Mouse (Mus musculus) left cerebral cortex, postnatal 4 days (tissue): ENCODE measurements at regions not wholly inside any gene's neighbourhood (a gene's known extent, or its start where the extent isn't known, plus 50 kb on each side); places are given as distances from the start of the nearest gene placed in this dataset.
A peak's percentile ranks its signal among the peaks of the same experiment; 100 is the strongest.

ENCODE experiments used
- DNase-seq: peaks from one replicate; pipeline ENCODE4 v3.0.0-alpha.2; 2022
- intact Hi-C: fragments of 180-260 bp; cut with DNase I; formaldehyde crosslinking; loops from one replicate; pipeline ENCODE4 v1.15.1; 2025

DNA sequence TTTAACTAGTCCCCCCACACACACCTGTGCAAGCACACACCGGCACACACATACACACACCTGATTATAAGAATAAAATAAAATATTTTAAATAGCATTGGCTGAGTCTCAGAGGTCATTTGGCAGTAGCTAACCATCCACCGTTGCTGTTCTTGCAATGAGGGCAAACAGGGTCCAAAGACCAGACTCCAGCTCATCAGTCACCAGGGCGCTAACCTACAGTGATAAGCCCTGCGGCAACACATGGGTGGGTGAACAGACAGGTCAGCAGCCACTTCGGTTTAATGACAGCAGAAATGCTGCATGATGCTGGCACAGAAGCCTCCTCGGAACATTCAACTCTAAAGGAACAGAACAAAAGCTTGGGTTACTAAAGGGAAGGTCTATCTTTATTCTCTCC is 54.9 kb downstream of the Tas2r134 start:
- DNase-seq: no peak
- intact Hi-C loops: no loop called here

DNA sequence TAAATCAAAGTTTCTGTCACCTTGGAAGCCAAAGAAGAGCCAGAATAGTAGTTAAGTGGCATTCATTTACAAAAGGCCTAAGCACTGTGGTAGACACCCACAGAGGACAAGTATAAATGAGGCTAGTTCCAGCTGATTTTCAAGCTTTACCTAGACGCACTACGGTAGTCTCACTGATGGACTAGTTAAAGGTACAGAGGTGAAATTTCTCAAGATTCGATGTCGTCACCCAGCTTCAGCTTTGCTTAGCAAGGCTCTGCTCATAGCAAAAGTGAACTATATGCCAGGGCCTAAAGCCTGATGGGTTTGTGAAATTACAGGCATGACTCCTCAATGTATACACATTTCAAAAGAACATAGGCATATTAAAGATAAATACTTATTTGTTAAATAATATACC is 55.4 kb downstream of the Tas2r134 start:
- no peak for DNase-seq
- intact Hi-C loops: no loop called here

DNA sequence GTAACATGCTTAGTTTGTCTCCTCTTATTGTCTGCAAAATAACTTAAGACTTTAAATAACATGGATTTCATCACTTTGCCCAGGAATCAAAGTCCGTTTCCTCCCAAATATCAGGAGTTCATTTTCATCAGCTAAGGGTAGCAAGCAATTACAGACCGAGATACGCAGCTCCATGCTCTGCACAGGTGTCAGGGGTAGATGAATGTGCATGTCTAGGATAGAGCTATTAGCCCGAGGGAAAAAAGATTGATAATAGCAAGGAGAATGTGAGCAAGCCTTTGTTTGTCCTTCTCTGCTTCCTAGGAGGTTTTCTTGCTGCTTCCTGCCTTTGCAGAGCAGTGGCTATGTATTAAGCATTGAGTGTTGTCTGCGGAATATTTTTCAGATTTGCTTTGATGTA is 77.8 kb downstream of the Tas2r134 start:
- intact Hi-C loops: no loop called here
- DNase-seq: no peak

DNA sequence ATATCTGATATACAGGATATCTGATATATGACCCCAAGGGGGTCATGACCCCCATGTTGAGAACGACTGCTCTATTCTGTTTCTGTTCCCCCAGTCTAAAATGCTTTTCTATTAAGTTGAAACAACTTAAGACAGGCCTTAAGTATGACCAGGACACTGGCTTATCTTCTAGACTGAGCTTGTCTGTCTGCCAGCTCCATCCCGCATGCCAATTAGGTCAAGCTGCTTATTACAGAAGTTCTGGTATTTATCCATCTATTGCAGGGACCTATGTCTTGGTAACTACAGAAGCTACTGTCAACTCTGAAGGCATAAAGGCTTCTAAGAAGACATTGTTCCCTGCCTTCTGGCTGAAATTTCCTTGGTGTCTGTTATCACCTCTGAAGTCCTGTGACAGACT is 81.4 kb downstream of the Tas2r134 start:
- intact Hi-C loops: no loop called here
- no peak for DNase-seq

DNA sequence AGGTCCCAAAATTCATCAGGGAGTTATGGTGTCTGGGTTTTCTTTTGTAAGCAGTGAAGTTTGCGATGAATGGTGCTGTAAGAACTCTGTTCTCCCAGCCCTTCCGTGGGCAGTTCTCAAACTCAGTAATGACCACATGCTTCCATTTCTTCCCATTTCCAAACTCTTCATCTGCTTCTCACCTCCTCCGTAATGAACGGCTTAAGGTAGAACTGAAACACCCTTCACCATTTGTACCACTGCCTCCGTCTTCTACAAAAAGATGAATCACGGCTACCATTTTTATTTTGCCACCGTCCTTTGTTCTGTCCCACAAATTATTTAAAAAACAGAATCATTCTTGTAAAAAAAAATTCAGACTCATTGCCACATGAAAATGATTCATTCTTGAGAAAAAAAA is 85.3 kb downstream of the Tas2r134 start:
- intact Hi-C loops: no loop called here
- DNase-seq: no peak

DNA sequence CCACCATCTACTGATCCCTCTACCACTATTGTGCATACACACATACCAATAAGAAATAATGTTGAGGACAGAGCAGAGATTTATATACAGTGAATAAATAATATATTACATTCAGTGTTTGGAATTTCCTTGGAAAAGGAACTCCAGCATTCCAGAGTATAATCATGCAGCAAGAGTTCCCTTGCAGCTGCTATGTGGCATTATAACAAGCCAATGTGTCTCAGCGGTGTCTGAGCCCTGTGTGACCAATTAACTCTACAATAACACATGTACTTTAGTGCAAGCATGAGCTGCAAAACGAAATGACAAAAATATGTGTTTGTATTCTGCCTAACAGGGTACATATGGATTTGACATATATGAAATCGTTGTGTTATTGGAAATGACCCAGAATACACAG is 103.5 kb downstream of the Tas2r134 start:
- intact Hi-C loops: no loop called here
- DNase-seq: no peak

DNA sequence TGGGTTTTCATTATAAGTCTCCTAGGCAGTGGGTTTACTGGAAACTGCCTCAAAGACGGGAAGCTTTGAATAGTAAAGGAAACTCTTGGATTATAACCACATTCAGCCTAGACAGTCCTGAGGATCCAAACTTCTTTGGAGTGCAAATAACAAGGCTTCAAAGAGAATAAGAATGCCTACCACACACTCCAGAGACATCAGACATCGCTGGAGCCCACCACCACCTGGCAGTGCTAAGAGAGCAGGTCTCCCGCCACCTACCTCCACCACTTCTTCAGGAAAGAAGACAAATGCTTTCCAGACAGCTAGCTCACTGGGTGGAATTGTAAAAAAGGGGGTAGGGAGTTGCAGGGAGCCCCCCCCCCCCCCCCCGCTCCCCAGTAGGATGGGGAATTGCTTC is 104.4 kb downstream of the Tas2r134 start:
- intact Hi-C loops: no loop called here
- no peak for DNase-seq

DNA sequence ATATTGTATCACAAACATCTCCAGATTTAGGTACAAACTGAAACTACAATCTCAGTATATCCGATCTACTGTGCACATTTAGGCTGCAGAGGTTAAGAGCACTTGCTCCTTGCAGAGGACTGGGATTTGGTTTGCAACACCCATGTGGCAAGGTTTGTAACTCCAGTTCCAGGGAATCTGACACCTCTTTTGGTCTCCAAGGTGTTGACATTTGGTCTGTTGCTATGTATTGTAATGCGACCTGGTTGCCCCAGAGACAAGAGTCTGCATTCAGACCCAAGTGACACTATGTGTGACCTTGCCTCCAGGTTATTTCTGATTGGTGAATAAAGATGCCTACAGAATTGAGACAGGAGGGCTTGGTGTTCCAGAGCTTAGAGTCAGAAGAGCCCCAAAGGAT is 105.0 kb downstream of the Tas2r134 start:
- intact Hi-C loops: no loop called here
- DNase-seq: no peak

DNA sequence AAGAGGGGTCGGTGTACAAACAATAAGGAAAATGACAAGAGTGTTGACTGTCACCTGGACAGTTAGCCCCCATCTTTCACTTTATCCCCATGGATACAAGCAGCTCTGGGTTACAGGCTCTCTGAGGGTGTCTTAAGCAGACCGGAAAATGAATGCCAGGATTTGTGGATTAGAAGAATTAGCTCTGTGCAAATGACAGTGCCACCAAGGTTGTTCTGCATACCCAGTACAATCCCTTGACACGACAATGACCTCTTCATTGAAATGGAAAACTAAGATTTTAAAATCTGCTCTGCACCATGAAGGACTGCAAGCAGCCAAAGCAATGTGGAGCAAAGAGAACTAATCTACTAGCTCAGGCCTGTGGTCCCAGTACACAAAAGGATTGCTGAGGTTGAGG is 105.9 kb downstream of the Tas2r134 start:
- DNase-seq: no peak
- intact Hi-C loops: no loop called here

DNA sequence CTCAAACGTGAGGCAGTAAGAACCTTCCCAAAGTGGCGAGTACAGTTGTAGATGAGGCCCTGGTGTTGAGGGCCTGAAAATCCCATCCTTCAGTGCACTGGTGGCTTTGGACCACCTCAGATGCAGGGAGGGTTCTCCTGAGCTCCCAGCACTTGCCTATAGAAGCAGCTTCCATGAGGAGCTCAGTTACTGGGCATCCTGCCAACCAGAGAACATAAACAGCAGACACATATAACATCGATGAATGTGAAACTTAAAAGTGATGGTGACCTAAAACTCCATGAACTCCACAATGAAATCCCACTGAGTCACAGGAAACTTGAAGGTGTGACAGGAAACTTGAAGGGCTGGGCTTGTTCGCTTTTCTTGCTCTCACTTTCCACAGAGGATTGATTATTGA is 109.1 kb downstream of the Tas2r134 start:
- intact Hi-C loops: no loop called here
- DNase-seq: no peak

DNA sequence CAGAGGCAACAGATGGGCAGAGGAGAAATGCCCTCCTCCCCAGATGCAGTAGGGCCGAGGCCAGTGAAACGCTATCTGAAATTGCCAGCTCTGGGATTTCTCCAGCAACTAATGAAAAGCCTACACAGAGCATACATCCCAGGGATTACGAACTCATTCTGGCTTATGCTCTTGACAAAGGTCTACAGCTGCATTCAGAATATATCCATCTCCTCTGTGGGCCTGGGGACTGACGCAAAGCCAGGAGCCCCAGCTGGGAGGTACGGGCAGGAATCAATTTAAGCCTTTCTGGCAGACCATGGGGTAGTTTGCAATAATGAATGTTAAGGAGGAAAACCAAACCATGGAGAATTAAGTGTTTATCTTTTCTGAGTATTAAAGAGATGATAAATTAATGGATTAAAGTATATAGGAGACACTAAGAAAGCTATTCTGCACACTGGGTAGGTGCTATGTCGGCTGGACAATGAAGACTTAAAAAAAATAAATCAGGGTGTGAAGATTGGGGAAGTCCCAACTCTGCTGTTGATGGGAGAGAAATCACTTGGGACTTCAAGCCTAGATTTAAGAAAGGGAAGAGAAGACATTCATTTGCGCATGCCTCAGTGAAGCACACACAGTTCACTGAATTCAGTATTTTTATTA is 120.5 kb downstream of the Tas2r134 start:
- intact Hi-C loops: no loop called here
- peak; percentile 48 for DNase-seq

DNA sequence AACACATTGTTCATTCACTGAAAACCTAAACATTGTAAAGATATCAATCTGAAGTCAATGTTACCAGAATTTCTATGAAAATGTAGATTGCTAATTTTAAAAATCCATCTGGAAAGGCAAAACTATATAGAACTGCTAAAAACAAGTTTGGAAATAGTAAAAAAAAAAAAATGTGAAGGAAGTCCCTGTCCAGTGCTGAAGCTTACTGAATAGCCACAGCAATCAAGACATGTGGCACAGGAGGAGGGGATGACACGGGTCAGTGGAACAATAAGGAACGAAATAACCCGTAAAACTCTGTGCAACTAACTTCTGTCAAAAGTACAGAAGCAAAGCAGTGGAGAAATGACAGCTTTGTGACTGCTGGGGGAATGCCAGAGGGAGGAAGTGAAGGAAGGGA is 121.9 kb downstream of the Tas2r134 start:
- intact Hi-C loops: no loop called here
- no peak for DNase-seq

DNA sequence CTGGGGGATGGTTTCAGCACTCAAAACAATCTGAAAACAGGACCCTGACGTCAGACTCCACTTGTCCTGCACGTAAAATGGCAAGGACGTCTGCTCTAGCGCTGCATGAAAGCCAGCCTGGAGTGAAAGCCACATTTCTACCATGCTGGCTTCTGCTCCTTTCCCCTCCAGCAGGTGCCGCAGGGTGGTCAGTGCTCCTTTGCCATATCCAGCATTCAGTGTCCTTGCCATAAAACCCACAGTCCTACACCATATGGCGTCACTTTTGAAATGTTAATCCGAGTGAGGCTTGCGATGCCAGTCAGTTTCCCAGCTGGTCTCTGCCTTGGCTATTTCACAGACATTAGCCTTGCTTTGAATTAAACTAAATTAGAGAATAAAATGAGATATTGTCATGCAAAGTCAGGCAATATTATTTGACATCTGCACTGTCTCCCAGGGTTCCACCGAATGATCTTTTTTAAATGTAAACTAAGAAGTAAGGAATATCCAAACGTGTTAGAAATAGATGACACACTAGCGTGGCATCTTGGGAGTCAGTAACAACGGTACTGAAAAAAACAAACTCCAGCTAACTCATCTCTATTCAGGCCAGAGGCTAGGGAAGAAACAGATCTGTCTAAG is 125.7 kb downstream of the Tas2r134 start:
- intact Hi-C loops: no loop called here
- DNase-seq: peak; percentile 78

DNA sequence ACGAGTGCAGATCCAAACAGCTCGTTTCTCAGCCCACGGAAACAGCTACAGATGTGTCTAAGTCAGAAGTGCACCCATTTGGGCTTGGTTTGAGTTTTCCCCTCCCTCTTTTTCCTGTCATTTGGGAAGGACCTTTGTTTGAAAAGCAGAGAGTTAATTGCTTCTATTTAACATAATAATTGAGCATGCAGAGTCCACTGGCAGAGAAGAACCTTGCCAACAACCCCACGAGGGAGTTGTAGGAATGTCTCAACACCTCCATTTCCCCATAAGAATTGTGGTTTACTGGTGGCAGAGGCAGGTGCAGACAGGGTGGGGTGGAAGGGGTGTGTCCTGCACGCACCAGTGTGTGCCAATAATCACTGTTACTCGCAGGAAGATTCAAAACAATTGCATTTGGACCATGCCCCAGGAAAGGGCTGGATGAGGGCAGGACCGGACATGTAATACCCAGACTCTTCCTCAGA is 126.3 kb downstream of the Tas2r134 start:
- DNase-seq: peak; percentile 20
- intact Hi-C loops: no loop called here

DNA sequence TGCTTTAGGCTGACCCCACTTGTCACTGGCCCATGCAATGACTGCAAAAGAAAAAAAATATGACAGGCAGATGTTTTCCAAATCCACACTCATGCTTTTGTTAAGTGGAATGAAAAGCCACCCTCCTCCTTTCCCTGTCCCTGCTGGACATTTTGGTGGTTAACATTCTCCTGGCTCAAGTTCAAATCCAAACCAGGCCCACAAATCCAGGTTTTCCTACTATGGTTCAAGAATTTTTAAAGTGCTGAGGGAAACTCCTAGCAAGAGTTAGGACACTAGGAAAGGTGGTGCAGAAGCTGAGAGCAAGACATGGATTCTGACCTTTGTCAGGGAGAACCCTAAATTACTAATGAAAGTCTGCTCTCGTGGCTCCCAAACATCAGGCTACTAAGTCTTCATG is 130.1 kb downstream of the Tas2r134 start:
- DNase-seq: no peak
- intact Hi-C loops: no loop called here

DNA sequence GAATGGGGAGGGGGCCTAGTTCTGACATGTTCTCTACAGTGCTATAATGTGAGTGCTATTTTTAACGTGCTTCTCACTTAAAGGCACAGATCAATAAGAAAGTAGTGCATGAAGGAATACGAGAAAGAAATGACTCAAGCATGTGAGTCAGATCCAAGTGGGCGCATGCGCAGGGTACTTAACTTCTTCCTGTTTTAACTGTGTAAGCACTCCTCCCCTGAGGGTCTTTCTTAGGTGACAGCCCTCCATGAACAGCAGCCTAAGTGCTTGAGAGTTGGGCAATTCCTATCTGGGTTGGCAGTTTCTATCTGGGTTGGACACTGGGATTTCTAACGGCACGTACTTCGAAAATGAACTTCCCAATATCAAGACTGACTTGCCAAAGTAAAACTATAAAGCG is 130.8 kb downstream of the Tas2r134 start:
- intact Hi-C loops: no loop called here
- no peak for DNase-seq

DNA sequence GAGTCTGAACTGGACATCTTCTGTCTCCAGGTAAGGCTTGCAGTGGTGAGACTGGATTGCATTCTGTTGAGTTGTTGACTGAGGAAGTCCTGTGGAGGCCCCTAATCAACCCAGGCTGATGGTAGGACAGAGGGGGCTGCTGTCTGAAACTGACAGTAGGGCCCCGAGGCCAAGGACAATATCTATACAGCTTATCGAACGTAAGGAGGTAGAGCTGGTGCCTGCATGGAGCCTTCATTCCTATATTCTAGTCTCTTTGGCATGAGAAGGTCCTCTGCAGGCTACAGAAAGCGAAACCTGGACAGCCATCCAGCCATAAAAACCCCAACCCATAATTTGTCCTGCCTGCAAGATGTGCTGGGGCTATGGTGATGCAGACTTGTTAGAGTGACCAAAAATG is 135.6 kb downstream of the Tas2r134 start:
- DNase-seq: no peak

DNA sequence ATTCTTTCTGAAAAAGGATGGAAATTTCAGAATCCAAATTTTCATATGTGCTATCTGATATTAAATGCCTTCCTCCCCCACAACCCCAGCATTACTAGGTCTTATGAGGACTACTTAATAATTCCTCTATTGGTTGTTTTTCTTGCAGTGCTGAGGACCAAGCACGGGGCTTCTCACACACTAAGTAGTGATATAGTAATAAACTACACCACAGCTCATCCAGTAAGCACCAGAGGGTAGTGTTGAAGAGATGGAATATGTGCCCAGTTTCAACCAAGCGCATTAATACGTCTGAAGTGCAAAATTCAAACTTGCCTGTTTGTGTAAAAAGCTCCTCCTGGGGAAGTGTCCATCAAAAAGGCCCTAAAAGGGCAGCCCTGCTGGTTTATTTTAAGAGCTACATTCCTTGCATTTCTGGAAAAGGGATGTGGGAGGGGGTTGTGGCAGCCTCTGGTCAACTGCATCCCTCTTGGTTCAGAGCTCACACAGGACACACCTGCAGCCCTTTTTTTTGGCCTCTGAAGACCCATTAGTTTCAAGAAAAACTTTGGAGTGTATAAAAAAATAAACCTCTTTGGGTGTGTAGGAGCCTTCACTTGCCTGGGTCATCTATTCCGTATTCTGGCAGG is 140.3 kb downstream of the Tas2r134 start:
- intact Hi-C loops: no loop called here
- no peak for DNase-seq

More for the DNA sequence above, 135.6 kb downstream of the Tas2r134 start:
- intact Hi-C loops: no loop called here

DNA sequence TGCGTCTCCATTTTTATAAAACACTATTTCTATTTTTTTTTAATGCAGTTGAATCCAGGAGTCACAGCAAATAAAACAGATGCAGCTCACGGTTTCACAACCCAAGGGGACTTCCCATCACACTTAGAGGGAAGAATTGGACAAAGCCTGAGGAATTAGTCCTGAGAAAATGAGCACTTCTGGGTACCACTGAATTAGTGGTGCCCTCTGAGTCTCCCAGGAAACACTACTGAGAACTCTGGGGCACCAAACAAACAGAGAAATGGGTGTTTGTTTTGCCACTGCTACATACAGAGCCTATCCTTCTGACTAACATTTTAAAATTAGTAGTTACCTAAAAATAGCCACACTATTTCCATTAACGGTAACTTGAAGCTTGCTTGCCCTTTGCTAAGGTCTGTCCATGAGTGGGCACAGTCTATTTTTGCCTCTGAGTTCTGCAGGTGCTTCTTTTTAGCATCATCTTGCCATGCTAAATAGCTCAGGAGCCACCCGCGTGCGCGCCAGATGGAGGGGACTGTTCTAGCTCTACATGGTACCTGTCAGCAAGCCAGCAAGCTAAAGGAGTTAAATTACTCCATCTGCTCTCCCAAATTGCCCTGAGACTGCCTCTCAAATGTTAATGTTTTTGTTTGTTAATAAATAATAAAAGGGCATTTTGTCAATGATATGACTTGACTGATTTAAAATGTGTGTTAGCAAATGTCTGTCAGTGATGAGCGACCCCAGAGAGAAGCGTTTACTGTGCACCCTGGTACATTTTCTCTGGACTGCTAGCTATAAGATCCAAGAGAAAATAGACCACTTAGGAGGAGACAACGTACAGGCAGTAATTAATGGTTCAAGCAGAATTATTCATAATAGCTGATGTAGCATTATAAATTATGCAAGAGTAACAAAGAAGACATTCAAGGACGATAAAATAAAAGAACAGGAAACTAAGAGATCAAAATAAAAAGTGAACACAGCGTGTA is 141.3 kb downstream of the Tas2r134 start:
- intact Hi-C loops: no loop called here
- peak; percentile 93 for DNase-seq

DNA sequence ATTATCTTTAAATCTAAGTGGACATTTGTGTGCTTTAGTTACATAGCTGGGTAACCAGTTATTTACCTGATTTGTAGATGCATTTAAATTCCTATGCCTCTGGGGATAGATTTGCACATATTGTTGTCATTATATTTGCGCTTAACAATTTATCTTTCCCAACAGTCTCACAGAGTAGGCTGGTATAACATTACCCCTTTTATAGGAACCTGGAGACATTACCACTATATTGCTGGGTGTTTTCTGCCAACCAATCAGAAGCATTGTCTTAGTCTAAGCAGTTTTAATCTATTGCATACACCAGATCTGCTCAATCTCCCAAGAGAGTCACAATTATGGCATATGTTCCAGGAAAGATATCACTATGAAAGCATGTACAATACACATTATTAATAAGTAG is 149.8 kb downstream of the Rbm43 start:
- no peak for DNase-seq
- intact Hi-C loops: no loop called here

DNA sequence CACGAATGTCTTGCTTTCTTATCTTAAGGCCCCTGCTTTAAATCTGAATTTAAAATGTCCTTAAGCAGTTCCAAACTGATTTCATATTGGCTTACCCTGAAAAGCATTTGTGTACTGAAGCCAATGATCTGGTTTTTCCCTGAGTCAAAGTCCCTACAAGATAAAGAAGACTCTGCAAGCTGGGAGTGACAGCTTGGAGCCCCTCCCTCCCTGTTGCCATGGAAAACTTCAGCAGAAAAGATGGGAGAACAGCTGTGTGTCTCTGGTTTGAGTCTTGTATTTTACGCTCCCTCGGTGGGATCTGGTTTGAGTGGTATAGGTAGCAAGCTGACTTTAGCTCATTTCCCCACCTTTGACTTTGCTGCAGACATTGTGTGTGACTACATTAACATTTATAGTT is 146.1 kb downstream of the Rbm43 start:
- intact Hi-C loops: no loop called here
- DNase-seq: no peak
